Mouse (Mus musculus) kidney, adult 2 months (tissue): ENCODE measurements around the gene Shroom1.

Experiments used
- CTCF ChIP-seq: fragments of 200-500 bp; conservative IDR thresholded peaks from 2 replicates; pipeline ENCODE4 v1.5.1; 2011; ENCODE audit warnings: low read depth, mild to moderate bottlenecking, control low read depth, low read length, moderate library complexity, mixed read lengths; ENCODE audit not compliant: insufficient read depth, insufficient read length
- POLR2A ChIP-seq: fragments of 200-500 bp; IDR thresholded peaks from one replicate; pipeline ENCODE4 v1.6.1; 2011; ENCODE audit warnings: low read depth, low read length, control low read depth

DNA sequence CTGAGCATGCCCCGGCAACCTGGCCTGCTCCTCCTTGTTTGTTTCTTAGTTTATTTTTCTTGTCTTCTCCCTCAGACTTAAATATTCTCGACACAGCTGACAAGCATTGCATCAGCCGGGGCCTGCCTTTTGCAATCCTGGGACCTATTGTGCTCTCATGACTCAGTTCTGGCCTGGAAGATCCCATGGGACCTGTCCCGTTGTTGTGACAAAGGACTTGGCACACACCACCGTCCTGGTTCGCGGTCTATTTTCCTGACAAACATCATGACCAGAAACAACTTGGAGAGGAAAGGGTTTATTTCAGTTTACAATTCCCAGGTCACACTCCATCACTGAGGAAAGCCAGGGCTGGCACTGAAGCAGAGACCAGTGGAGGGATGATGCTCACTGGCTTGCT, 51.1 kb downstream of the Shroom1 start:
- TF ChIP-seq CTCF (no peak), POLR2A (no peak)
